Mouse (Mus musculus): Measurements from ENCODE around the gene Slc34a2. TPM values are rescaled to one million over a fixed set of nuclear protein-coding genes. Genes with fewer than 3 reads are reported as not detected.

Gene Slc34a2
- not detected for total RNA-seq (2021)
- long read RNA-seq, experiment 1 = 0 reads
- long read RNA-seq, experiment 2 = 0 reads

GRCm38 (mm10) chr5:53037781-53038180 is at the start of gene Slc34a2:
TSS of gene Slc34a2 (plus strand) at chr5:53038081.
- no peak for DNase-seq

- DNase-seq = no peak
Observed at GRCm38 (mm10) chr5:52990687-52991341, 47.1 kb upstream of the Slc34a2 start.

GRCm38 (mm10) chr5:52992210-52992897 is 45.5 kb upstream of the Slc34a2 start:
- no peak for DNase-seq

DNA sequence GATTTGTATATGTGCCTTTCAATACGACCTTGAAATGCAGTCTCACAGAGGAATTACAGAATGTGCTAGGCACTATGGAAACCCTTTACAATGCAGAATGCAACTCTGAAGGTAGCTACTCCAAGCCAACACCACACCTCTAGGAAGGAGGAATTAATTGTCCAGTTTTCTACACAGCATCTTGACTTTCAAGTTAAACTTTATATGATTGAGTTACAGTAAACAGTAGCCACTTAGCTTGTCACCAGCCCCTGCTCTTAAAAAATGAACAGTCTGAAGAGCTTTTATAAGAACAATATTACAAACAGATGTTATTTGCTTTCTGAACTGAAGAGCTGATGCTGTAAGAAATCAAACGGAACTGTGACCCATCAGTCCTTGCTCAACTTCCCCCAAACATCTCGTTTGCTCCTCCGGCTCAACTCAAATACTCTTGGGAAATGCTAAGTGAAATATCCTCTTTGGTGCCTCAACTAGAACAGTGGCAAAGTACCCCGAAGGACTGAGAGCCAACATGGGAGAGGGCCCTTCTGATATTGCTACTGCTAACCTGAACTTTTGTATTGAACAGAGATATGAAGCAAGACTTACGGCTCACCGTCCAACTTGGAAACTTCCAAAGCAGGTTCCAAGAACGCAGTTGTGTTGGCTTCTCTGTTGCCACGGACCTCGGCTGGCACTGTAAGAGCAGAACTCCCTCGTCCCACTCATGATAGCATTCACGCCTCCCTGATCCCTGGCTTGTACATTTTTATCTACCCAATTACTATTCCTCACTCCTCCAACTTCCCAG is 44.2 kb upstream of the Slc34a2 start:
- DNase-seq = no peak

DNA sequence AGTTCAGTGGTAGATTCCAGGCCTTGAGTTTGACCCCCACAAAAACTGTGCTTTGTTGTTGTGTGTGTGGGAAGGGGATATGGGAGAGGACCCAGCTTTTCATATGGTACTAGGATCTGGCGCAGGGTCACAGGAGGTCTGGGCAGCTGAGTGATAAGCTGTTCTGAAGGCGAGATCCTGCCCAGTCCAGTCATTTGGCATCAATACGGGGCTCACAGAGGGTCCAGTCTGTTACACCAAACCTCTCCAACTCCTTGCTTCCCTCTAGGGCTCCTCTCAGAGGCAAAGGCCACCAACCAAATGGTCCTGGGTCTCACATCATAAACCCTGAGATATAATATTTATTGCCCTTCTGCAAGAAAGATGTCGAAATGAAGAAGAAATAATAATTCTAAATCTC is 42.4 kb upstream of the Slc34a2 start:
- no peak for DNase-seq

GRCm38 (mm10) chr5:52996145-52996544 is 41.7 kb upstream of the Slc34a2 start:
- no peak for DNase-seq

DNA sequence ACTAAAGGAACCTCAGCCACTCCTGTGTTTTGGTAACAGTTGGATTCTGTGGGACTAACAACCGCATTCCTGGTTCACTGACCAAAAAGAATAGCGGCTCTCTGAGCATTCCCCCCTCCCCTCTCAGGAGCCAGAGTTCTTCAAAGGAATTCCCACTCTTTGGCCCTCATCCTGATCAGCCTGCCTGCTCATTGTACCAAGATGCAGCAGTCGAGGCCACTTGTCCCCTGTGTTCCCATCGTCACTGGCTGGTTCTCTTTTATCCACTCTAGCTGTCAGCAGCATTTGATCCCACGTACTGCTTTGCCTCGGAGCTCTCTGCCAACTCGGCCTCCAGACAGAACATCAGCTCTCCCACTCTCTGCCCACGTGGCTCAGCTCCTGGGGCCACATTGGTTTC is 41.3 kb upstream of the Slc34a2 start:
- DNase-seq = no peak

DNA sequence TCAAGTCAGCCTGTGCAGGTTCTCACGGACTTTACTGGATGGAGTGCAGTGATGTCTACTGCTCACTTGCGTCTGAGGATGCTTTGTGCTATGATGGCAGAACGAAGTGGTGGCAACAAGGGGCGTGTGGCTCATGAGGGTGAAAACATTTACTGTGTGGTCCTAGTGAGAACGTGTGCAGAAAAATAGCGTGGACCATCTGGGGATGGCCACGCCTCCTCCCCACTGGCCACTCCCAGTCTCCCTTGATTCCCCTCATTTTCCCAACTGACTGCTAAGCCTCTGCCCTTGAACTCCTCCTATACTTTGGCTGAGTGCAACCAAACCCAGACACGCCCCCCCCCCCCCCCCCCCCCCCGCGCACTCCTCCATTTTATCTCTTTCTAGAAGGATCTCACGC is 40.8 kb upstream of the Slc34a2 start:
- DNase-seq = no peak

- no peak for DNase-seq
Observed at GRCm38 (mm10) chr5:52998097-52998760, 39.7 kb upstream of the Slc34a2 start.

DNA sequence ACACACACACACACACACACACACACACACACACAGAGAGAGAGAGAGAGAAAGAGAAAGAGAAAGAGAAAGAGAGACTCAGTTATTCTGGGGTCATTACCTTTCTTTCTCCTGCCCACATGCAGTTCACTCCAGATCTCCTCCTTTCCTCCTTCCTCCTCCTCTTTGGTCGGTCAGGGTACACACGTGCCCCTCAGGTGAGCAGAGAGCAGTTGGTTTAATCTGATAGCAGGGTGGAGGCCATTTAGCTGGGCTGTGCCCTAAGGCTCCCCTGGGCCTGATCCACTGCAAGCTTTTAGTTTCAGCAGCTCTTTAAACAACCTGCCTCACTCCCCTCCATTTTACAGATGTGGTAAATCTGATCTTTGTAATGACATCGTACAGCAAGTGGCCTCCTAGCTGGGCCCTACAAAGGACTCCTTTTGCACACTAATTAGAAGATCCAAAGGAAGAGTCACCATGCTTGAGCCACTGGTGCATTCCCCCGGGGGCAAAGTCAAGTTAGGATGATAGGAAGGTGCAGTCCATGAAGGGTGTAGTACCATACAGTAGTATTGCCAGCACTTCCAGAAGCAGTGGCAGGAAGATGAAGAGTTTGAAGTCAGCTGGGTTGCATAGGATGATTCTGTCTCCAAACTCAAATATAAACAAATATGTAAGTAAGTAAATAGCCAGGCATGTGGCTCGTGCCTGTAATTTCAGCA is 37.6 kb upstream of the Slc34a2 start:
- DNase-seq = no peak

DNA sequence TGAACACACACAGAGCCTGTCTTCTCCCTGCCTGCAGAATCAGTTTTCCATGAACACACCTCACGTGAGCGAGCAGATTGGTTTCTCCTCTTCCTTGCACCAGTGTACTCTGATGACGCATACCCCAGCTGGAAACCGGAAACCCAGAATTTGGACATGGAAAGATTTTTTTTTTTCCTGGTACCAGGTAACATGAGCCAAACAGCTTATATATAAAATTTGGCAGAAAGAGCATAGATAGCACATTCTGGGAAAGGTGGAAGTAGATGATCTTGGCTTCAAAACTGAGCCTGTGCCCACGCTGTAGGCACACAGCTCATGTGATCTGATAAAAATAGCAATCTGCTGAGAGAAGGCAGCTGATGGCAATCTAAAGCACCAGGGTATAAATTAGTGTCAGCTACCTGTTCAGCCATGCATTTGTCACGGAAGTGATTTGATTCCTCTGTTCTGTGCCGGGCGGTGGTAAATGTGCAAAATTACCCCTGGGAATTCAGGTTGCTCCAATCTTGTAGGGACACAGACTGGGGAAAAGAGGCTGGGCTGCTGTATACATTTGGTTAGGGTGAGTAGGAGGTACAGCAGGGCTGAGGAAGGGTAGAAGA is 35.2 kb upstream of the Slc34a2 start:
- no peak for DNase-seq

DNA sequence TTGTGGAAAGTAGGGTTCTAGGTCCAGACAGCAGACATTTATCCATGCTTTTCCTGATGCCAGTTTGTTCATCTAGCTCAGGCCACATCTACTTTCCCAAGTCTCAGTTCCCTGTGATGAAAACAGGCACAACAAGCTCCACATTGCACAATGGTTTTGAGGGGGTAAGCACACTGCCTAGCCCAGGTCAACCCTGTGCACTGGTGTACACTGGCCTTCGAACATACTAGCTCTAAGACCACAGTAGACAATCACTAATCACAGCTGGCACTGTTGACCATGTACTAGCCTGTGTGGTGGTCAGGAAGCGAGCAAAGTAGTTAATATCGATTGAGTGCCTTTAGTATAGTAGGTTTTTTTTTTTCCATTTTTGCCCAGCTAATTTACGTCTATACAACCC is 34.4 kb upstream of the Slc34a2 start:
- no peak for DNase-seq

DNA sequence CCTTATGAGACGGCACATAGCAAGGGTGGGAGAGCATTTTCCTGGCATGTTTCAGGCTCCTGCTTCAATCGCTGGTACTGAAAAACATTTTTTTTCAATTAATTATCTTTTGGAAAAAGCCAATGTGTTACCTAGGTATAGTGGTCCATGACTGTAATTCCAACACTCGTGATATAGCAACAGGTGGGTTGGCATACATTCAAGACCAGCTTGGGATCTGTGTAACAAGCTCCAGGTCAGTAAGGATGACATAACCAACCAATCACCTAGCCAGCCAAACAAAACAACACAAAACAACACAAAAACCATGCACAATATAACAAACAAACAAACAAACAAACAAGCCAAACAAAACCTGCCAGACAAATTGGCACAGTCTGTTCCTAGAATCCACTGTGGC is 33.9 kb upstream of the Slc34a2 start:
- no peak for DNase-seq

- no peak for DNase-seq
Observed at GRCm38 (mm10) chr5:53009027-53009769, 28.7 kb upstream of the Slc34a2 start.

DNA sequence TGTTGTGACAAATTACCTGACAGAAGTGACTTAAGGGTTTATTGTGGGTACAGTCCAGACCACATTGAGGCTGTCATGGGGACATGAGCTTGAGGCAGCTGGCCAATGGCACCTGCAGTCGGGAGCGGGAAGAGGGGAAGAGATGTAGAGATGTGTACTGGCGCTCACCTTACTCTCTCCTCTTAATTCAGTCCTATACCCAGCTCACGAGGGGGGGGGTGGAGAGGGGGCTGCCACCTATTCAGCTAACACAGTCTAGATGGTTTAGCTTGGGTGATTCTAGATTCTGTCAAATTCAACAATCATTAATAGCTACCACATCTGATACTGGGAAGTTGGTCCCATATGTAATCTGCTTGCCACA is 28.1 kb upstream of the Slc34a2 start:
- DNase-seq = no peak

- DNase-seq = no peak
Observed at GRCm38 (mm10) chr5:53011327-53011726, 26.6 kb upstream of the Slc34a2 start.

- DNase-seq = no peak
Observed at GRCm38 (mm10) chr5:53016606-53017005, 21.3 kb upstream of the Slc34a2 start.

DNA sequence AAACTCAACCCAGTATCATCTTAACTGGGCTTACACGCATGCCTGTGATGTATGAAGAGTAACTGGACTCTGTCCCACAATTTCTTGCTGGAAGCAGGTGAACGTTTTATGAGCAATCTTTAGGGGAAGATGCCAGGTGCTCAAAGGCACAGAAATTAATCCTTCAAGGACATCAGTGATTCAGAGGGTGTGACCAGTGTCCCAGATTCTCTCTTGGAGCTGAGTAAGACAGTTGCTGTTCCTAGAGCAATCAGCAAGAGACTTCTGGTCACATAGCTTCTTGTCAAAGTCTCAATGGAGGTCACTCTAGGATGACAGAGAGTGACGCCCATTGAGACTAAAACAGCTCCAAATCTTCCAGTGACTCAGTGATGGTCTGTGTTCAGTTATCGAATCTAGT is 19.6 kb upstream of the Slc34a2 start:
- DNase-seq = no peak

- DNase-seq = no peak
Observed at GRCm38 (mm10) chr5:53023432-53023831, 14.4 kb upstream of the Slc34a2 start.

DNA sequence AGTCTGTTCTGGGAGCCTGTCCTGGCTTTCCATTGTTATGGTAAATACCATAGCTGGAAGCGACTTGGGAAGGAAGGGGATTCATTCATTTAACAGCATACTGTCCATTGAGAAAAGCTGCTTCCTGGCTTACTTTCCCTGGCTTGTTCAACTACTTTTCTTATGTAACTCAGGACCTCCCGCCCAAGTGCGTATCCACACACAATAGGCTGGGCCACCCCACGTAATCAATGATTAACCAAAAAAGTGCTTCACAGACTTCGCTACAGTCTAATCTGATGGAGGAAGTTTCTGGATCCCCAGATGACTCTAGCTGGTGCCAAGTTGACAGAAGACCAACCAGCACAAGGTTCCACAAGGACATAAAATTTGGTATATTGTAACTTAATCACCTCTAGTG is 14.0 kb upstream of the Slc34a2 start:
- DNase-seq = no peak
